Mouse (Mus musculus) lung, adult 2 months (tissue): Measurements from ENCODE around the gene Gna13. TPM values are rescaled to one million over a fixed set of nuclear protein-coding genes. Genes with fewer than 3 reads are reported as not detected.

Source experiments
- DNase-seq: peaks from one replicate; pipeline ENCODE4 v3.0.0; 2022
- H3K4me1 ChIP-seq: fragments of 200-500 bp; 2 replicates; pipeline ENCODE4 v1.6.1; 2011; ENCODE audit warnings: low read length; ENCODE audit not compliant: control insufficient read depth, insufficient read depth
- H3K4me3 ChIP-seq: fragments of 200-500 bp; replicated peaks from 2 replicates; pipeline ENCODE3; 2011; ENCODE audit warnings: low read depth, mild to moderate bottlenecking, control low read depth, low read length; ENCODE audit errors: extremely low read depth
- CTCF ChIP-seq: fragments of 200-500 bp; IDR thresholded peaks from 2 replicates; pipeline ENCODE4 v1.5.1; 2011; ENCODE audit warnings: mild to moderate bottlenecking, low read length, control low read depth; ENCODE audit not compliant: insufficient read depth
- POLR2A ChIP-seq: fragments of 200-500 bp; IDR thresholded peaks from 2 replicates; pipeline ENCODE4 v1.6.1; 2011; ENCODE audit warnings: low read depth, mild to moderate bottlenecking, control low read depth, low read length, borderline replicate concordance; ENCODE audit errors: extremely low read depth
- WGBS: fragments of 180-500 bp; shearing (Covaris S2); methylation state at CpG from one replicate; pipeline ENCODE4 v1.1.7; 2018; 5-methylcytosine and 5-hydroxymethylcytosine counted together
- polyA plus RNA-seq: library from polyadenylated mRNA; depleted of rRNA; stranded (reverse); fragments of >200 nt; gene quantifications from 2 replicates; pipeline ENCODE4 v1.2.3, GENCODE M21; 2012; rRNA removed

Gna13 gene
- polyA plus RNA-seq, 1 experiment = 42.6 TPM

DNA sequence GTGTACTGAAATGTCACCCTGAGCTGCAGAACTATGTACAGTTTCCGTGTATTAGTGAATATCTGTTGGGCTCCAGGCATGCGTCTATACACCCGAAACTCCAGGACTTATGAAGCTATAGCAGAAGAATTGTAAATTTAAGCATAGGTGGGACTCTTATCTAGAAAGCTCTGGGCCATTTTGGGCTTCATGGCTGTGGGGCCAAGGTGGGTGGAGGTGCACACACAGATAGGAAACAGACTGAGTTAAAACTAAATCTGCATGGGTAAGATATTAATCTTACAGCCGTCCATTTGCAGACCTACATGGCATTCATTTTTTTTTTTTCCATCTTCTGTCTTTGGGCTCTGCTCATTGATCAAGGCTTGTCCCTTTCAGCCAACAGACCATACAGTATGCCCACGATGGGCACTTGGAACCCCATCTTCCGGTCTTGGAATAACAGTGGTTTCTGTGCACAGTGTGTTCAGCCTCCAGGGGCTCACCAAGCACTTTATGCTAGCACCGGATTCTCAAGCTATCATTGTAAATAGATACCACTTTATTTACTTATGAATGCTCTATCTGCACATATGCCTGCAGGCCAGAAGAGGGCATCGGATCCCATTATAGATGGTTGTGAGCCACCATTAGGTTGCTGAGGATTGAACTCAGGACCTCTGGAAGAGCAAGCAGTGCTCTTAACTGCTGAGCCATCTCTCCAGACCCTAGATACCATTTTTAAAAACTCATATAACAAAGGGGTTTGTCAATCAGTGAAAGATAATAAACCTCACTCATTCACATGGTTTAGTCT is 81.0 kb downstream of the Gna13 start:
- no peak for DNase-seq
- Histone ChIP-seq H3K4me1 (0 out of 2 replicates have a peak, but pooled peaks cover 3% of the 10 kb centered on the region), H3K4me3 (no peak overlapping the region)
- WGBS = 91% methylated on average over 8 of the region's 8 CpGs
- TF ChIP-seq CTCF = no peak
- TF ChIP-seq POLR2A = no peak

DNA sequence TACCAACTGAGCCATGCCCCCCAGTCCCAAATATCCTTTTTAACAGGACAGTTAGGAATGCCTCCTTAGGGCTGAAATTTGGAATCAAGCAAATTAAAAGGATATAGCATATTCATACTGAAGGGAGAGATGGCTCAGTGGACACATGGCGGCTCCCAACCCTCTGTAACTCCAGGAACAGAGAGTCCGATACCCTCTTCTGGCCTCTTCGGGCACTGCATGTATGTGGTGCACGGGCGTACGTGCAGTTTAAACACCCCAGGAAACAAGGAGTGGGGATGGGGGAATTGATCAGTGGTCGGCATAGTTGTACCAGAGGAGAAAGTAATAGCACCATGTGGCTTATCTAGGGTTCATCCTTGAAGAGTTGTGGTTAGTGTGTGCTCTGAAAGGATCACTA is 82.0 kb downstream of the Gna13 start:
- no peak overlapping the region for H3K4me3 ChIP-seq
- H3K4me1 ChIP-seq = no peaks in the 10 kb centered on the region
- 53% methylated on average over 7 of the region's 7 CpGs for WGBS
- TF ChIP-seq POLR2A = no peak
- TF ChIP-seq CTCF = peak; percentile 44; the same call in 1 of the 2 replicates
- DNase-seq = peak; percentile 31

DNA sequence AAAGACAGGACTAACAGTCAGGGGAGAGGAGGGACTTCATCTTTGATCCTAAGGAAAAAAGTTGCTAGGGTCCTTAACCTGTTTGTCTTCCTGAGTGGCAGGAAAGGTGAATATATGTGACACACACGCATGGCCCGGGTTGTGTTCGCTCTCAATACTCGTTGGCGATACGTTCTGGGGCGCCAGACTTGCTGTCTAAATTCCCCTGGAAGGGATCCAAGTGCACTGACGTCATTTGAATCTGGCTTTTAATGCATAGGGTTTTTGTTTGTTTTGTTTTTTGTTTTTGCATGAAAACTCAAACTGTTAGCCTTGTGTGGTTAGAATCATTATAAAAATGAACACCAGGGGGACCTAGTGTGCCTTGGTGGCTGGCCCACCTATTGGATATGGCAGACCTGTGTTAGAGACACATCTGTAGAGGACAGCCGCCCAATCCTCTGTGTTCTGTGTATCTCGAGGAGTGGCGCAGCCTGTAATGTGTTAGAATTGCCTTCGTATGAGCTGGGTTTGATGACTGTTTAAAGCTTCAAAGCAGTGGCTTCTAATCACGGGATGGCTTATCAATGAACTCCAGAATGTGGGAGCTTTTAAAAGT is 82.9 kb downstream of the Gna13 start:
- no peak for DNase-seq
- H3K4me1 ChIP-seq = no peaks in the 10 kb centered on the region
- no peak for TF ChIP-seq POLR2A
- TF ChIP-seq CTCF = peak; percentile 59
- no peak overlapping the region for H3K4me3 ChIP-seq
- WGBS = 40% methylated on average over 13 of the region's 13 CpGs

Other genes with a start within 250 kb of the Gna13 start
- 0.11 and 0.25 TPM in 2 replicates for gene E030025P04Rik, start 218.5 kb upstream of the Gna13 start, polyA plus RNA-seq
- gene Rgs9, start 64.7 kb upstream of the Gna13 start, polyA plus RNA-seq = 10.7 and 11.5 TPM in 2 replicates
- not detected in 2 replicates for gene 9930022D16Rik, start 51.1 kb downstream of the Gna13 start, polyA plus RNA-seq
- gene Amz2, start 63.1 kb downstream of the Gna13 start, polyA plus RNA-seq = 22.2 and 40.9 TPM in 2 replicates
- 3.8 and 4.4 TPM in 2 replicates for gene Arsg, start 110.5 kb downstream of the Gna13 start, polyA plus RNA-seq
- gene Slc16a6, start 110.8 kb downstream of the Gna13 start, polyA plus RNA-seq = 0.89 and 1.6 TPM in 2 replicates
- 16.3 and 20.3 TPM in 2 replicates for gene Wipi1, start 249.1 kb downstream of the Gna13 start, polyA plus RNA-seq